Mouse (Mus musculus) liver, embryonic 14.5 days (tissue): ENCODE measurements at regions not wholly inside any gene's neighbourhood (a gene's known extent, or its start where the extent isn't known, plus 50 kb on each side); places are given as distances from the start of the nearest gene placed in this dataset.

ENCODE experiments used
- ATAC-seq: fragments of 200-750 bp; cut with Nextera tagmentation; 2 replicates; pipeline ENCODE4 v1.8.0; 2017; ENCODE audit warnings: moderate number of reproducible peaks, mild to moderate bottlenecking, moderate library complexity; ENCODE audit not compliant: insufficient read depth
- DNase-seq, 3 experiments: peaks; one replicate each; pipeline ENCODE4 v3.0.0-alpha.2; 2012 to 2013; ENCODE audit warnings: low read depth in 3 of 3, low spot score in 3 of 3
- H3K27ac ChIP-seq: fragments of 300-500 bp; sonication (generic); 2 replicates; pipeline ENCODE4 v1.5.1; 2014; ENCODE audit warnings: moderate library complexity, mild to moderate bottlenecking, control low read depth, inconsistent platforms
- H3K27me3 ChIP-seq: fragments of 300-500 bp; sonication (generic); 2 replicates; pipeline ENCODE4 v1.6.1; 2014; ENCODE audit warnings: mild to moderate bottlenecking, low read length, moderate library complexity; ENCODE audit not compliant: control insufficient read depth, insufficient read depth
- H3K36me3 ChIP-seq: fragments of 300-500 bp; sonication (generic); replicated peaks from 2 replicates; pipeline ENCODE4 v1.6.1; 2014; ENCODE audit warnings: low read depth; ENCODE audit not compliant: control insufficient read depth, insufficient read depth
- H3K4me1 ChIP-seq, 2 experiments: fragments of 200-500 bp in 1 of 2; fragments of 300-500 bp in 1 of 2; sonication (generic) in 1 of 2; replicated peaks; 2 replicates each; pipeline ENCODE4 v1.6.1; 2012 to 2014; ENCODE audit warnings: antibody characterized with exemption in 1 of 2, inconsistent platforms in 1 of 2, low read length in 1 of 2; ENCODE audit not compliant: control insufficient read depth in 2 of 2, insufficient read depth in 2 of 2
- H3K4me2 ChIP-seq: fragments of 300-500 bp; sonication (generic); 2 replicates; pipeline ENCODE4 v1.6.1; 2014; ENCODE audit warnings: low read depth, mild to moderate bottlenecking, control low read depth, moderate library complexity
- H3K4me3 ChIP-seq, 2 experiments: fragments of 200-500 bp in 1 of 2; fragments of 300-500 bp in 1 of 2; sonication (generic) in 1 of 2; 2 replicates each; pipeline ENCODE4 v1.5.1; 2012 to 2014; ENCODE audit warnings: low read depth in 2 of 2, low read length in 2 of 2, mild to moderate bottlenecking in 2 of 2, control low read depth in 1 of 2, inconsistent platforms in 1 of 2, moderate library complexity in 1 of 2; ENCODE audit not compliant: insufficient read depth in 1 of 2
- H3K9ac ChIP-seq: fragments of 300-500 bp; sonication (generic); replicated peaks from 2 replicates; pipeline ENCODE4 v1.6.1; 2014; ENCODE audit warnings: mild to moderate bottlenecking, control low read depth, moderate library complexity
- H3K9me3 ChIP-seq: fragments of 300-500 bp; sonication (generic); 2 replicates; pipeline ENCODE4 v1.6.1; 2016; ENCODE audit warnings: low read length, mixed read lengths; ENCODE audit not compliant: control insufficient read depth
- CTCF ChIP-seq: IDR thresholded peaks from 2 replicates; pipeline ENCODE4 v1.5.1; 2016; ENCODE audit warnings: antibody characterized with exemption, low read depth, control low read depth
- EP300 ChIP-seq: IDR thresholded peaks from 2 replicates; pipeline ENCODE4 v1.6.1; 2016; ENCODE audit warnings: antibody characterized with exemption, low read depth
- WGBS: fragments of 180-500 bp; shearing (Covaris S2); extraction: QIAGEN DNeasy Blood & Tissue Kit; methylation state at CpG from one replicate; pipeline ENCODE4 v1.1.7; 2014; ENCODE audit not compliant: insufficient replicate concordance; 5-methylcytosine and 5-hydroxymethylcytosine counted together

- H3K4me3 ChIP-seq, result no peak overlapping the region
- no peak for DNase-seq
- H3K9me3 ChIP-seq, result no peaks in the 10 kb centered on the region
- no peak for ATAC-seq
- H3K27ac ChIP-seq, result no peak overlapping the region
- no peak for TF ChIP-seq CTCF
- TF ChIP-seq EP300, result no peak
- H3K9ac ChIP-seq, result no peak overlapping the region
- no peaks in the 10 kb centered on the region for H3K4me1 ChIP-seq
- H3K4me2 ChIP-seq, result no peak overlapping the region
- WGBS, result 46% methylated on average over 4 of the region's 4 CpGs
- no peaks in the 10 kb centered on the region for H3K27me3 ChIP-seq
- H3K36me3 ChIP-seq, result no peaks in the 10 kb centered on the region
Observed at GRCm38 (mm10) chr1:193734014-193734763, 364.1 kb upstream of the Camk1g start.

GRCm38 (mm10) chr1:193733402-193733801 lies 363.3 kb upstream of the Camk1g start:
- Histone ChIP-seq H3K9me3 (no peaks in the 10 kb centered on the region), H3K9ac (no peak overlapping the region), H3K4me3 (no peak overlapping the region), H3K27me3 (no peaks in the 10 kb centered on the region), H3K27ac (no peak overlapping the region), H3K36me3 (no peaks in the 10 kb centered on the region), H3K4me1 (no peaks in the 10 kb centered on the region), H3K4me2 (no peak overlapping the region)
- DNase-seq, result no peak
- no peak for TF ChIP-seq EP300
- TF ChIP-seq CTCF, result no peak
- ATAC-seq, result no peak
- WGBS, result 17% methylated on average over 5 of the region's 5 CpGs

- DNase-seq, result no peak
- TF ChIP-seq CTCF, result no peak
- no peak for TF ChIP-seq EP300
Observed at GRCm38 (mm10) chr1:193732113-193732512, 362.0 kb upstream of the Camk1g start.

GRCm38 (mm10) chr1:193721850-193722249 lies 351.8 kb upstream of the Camk1g start:
- no peak for ATAC-seq
- no peak overlapping the region for H3K4me3 ChIP-seq
- no peaks in the 10 kb centered on the region for H3K36me3 ChIP-seq
- 72% methylated on average over 2 of the region's 2 CpGs for WGBS
- H3K27ac ChIP-seq, result no peak overlapping the region
- no peaks in the 10 kb centered on the region for H3K27me3 ChIP-seq
- no peaks in the 10 kb centered on the region for H3K4me1 ChIP-seq
- H3K9me3 ChIP-seq, result no peaks in the 10 kb centered on the region
- DNase-seq, result no peak
- no peak overlapping the region for H3K9ac ChIP-seq
- H3K4me2 ChIP-seq, result no peak overlapping the region
- TF ChIP-seq CTCF, result no peak
- TF ChIP-seq EP300, result no peak

More at GRCm38 (mm10) chr1:193732113-193732512, 362.0 kb upstream of the Camk1g start:
- no peak overlapping the region for H3K9ac ChIP-seq
- ATAC-seq, result no peak
- no peaks in the 10 kb centered on the region for H3K9me3 ChIP-seq
- no peaks in the 10 kb centered on the region for H3K4me1 ChIP-seq
- no peaks in the 10 kb centered on the region for H3K27me3 ChIP-seq
- no peak overlapping the region for H3K27ac ChIP-seq
- 3% methylated on average over 1 of the region's 1 CpGs for WGBS
- no peak overlapping the region for H3K4me2 ChIP-seq
- no peaks in the 10 kb centered on the region for H3K36me3 ChIP-seq
- H3K4me3 ChIP-seq, result no peak overlapping the region

GRCm38 (mm10) chr1:193720420-193720851 lies 350.3 kb upstream of the Camk1g start:
- Histone ChIP-seq H3K9me3 (no peaks in the 10 kb centered on the region), H3K27ac (no peak overlapping the region), H3K4me3 (no peak overlapping the region), H3K27me3 (no peaks in the 10 kb centered on the region), H3K4me1 (no peaks in the 10 kb centered on the region), H3K9ac (no peak overlapping the region), H3K36me3 (no peaks in the 10 kb centered on the region), H3K4me2 (no peak overlapping the region)
- ATAC-seq (no peak), DNase-seq (no peak)
- TF ChIP-seq EP300 (no peak), CTCF (no peak)
- WGBS, result 56% methylated on average over 8 of the region's 8 CpGs
